Mouse (Mus musculus): Measurements from ENCODE around the gene Snrnp27. TPM values are rescaled to one million over a fixed set of nuclear protein-coding genes. Genes with fewer than 3 reads are reported as not detected.

Snrnp27 gene
- polyA plus RNA-seq, 1 experiment from 2014 or later, result 120 TPM

- no peaks in the 10 kb centered on the region for H3K27me3 ChIP-seq (replicated peaks)
- H3K36me3 ChIP-seq, result peaks cover 28% of the 10 kb centered on the region
- no peaks in the 10 kb centered on the region for H3K9me3 ChIP-seq
- H3K27ac ChIP-seq, result no peak overlapping the region
- peaks cover 6% of the 10 kb centered on the region for H3K4me1 ChIP-seq
- ATAC-seq (ENCODE audit: low FRiP score, low read depth), result no peak
- H3K9ac ChIP-seq, result no peak overlapping the region
- no peak overlapping the region for H3K4me3 ChIP-seq
- no peak overlapping the region for H3K4me2 ChIP-seq (replicated peaks)
- 77% methylated on average over 1 of the region's 1 CpGs for WGBS
Measured at GRCm38 (mm10) chr6:86686971-86687370, 2.6 kb upstream of the Snrnp27 start.

DNA sequence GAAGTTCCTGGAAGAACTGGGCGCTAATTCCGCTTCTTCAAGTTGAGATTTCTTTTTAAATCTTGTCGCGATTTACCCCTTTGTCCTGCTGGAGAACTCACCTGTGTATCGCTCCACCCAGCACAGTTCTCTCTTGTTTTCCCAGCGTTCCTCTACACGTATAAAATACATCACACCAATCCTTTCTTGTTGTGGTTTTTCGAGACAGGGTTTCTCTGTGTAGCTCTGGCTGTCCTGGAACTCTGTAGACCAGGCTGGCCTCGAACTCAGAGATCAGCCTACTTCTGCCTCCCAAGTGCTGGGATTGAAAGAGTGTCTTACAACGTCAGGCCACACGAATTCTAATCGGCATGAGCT, 311 bp upstream of the Snrnp27 start:
- Histone ChIP-seq H3K4me1 (peaks cover 6% of the 10 kb centered on the region), H3K36me3 (peaks cover 27% of the 10 kb centered on the region), H3K4me3 (peak overlapping the region; percentile 85), H3K9me3 (no peaks in the 10 kb centered on the region), H3K27ac (no peak overlapping the region), H3K27me3 (replicated peaks) (no peaks in the 10 kb centered on the region), H3K9ac (peak overlapping the region; percentile 91; the same call in 1 of the 2 replicates), H3K4me2 (replicated peaks) (peak overlapping the region; percentile 73)
- ATAC-seq (ENCODE audit: low FRiP score, low read depth), result 0 out of 2 replicates have a peak, but pooled peaks have one; percentile 29
- 36% methylated on average over 12 of the region's 12 CpGs for WGBS

GRCm38 (mm10) chr6:86681289-86681688, 3.0 kb downstream of the Snrnp27 start:
- H3K4me2 ChIP-seq (replicated peaks), result no peak overlapping the region
- H3K27me3 ChIP-seq (replicated peaks), result no peaks in the 10 kb centered on the region
- peaks cover 6% of the 10 kb centered on the region for H3K4me1 ChIP-seq
- WGBS, result 94% methylated on average over 3 of the region's 3 CpGs
- no peak overlapping the region for H3K4me3 ChIP-seq
- H3K9me3 ChIP-seq, result no peaks in the 10 kb centered on the region
- H3K9ac ChIP-seq, result no peak overlapping the region
- no peak overlapping the region for H3K27ac ChIP-seq
- no peak for ATAC-seq (ENCODE audit: low FRiP score, low read depth)
- H3K36me3 ChIP-seq, result peaks cover 55% of the 10 kb centered on the region

DNA sequence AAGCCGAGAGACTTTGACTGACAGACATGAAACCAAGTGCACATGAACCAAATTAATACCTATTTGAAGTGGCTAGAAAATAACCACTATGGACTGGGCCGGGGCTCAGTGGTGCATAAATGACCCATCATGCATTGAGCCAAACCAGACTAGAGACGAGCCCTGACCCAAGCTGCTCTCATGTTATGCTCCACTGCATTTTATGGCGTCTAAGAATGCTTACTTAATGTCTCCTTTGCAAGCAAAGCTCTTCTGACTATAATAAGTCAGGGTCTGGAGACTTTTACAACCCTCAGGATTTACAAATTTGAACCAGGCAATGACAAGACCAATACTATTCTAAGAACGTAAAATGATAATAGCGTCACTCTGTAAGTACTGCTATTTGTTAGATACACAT, 6.0 kb downstream of the Snrnp27 start:
- H3K4me1 ChIP-seq, result peaks cover 2% of the 10 kb centered on the region; the same call in 1 of the 2 replicates
- no peak overlapping the region for H3K9ac ChIP-seq
- no peak overlapping the region for H3K4me3 ChIP-seq
- H3K27ac ChIP-seq, result no peak overlapping the region
- H3K9me3 ChIP-seq, result no peaks in the 10 kb centered on the region
- H3K36me3 ChIP-seq, result peaks cover 81% of the 10 kb centered on the region
- ATAC-seq (ENCODE audit: low FRiP score, low read depth), result no peak
- 43% methylated on average over 6 of the region's 6 CpGs for WGBS
- no peak overlapping the region for H3K4me2 ChIP-seq (replicated peaks)
- H3K27me3 ChIP-seq (replicated peaks), result no peaks in the 10 kb centered on the region

DNA sequence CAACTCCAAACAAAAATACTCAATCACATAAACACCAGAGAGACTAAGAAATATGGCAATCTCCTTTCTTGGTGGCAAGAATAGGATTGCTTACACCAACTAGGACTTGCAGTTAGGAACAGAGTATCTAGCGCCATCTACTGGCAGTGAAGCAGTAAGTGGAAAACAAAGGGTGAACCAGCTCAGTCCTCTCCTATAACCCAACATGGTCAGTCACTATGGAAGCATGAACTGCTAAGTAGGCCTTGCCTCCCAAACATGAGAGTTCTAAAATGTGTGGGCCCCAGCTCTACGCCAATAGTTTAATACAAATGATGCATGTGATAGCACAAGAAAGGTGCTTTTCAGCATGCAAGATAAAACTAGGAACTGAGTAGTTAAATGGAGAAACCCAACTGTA, 13.4 kb downstream of the Snrnp27 start:
- Histone ChIP-seq H3K36me3 (peaks cover 40% of the 10 kb centered on the region), H3K27ac (no peak overlapping the region), H3K9ac (no peak overlapping the region), H3K4me2 (replicated peaks) (no peak overlapping the region), H3K4me3 (no peak overlapping the region), H3K27me3 (replicated peaks) (no peaks in the 10 kb centered on the region), H3K9me3 (no peaks in the 10 kb centered on the region), H3K4me1 (peaks cover 24% of the 10 kb centered on the region)
- WGBS, result 11% methylated on average over 2 of the region's 2 CpGs
- ATAC-seq (ENCODE audit: low FRiP score, low read depth), result no peak

DNA sequence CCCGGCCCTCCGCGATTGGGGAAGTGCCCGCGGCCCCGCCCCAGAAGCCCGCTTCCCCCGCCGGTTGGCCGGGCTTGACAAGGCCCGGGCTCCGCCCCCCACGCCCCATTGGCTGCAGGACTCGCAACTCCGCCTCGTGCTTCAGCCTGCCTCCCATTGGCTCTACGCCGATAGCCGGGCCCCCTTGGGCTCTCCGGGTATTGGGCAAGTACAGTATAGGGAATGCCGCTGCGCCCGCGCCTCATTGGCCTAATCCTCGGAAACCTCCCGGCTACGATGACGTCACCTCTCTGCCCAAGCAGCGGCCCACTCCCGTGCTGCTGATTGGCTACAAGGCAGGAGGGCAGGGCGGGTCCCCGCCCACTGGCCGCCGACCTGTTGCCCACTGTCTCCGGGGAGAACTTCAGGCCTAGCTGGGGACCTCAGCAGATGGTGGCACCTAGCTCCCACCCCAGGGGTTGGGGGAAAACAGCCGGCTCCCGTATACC, 15.0 kb downstream of the Snrnp27 start:
- Histone ChIP-seq H3K4me3 (peak overlapping the region; percentile 99), H3K9ac (0 out of 2 replicates have a peak overlapping the region, but pooled peaks have one; percentile 29), H3K27ac (no peak overlapping the region), H3K4me2 (replicated peaks) (peak overlapping the region; percentile 94), H3K27me3 (replicated peaks) (no peaks in the 10 kb centered on the region), H3K4me1 (peaks cover 24% of the 10 kb centered on the region), H3K36me3 (peaks cover 25% of the 10 kb centered on the region), H3K9me3 (no peaks in the 10 kb centered on the region)
- WGBS, result 1% methylated on average over 34 of the region's 37 CpGs
- peak; percentile 100 for ATAC-seq (ENCODE audit: low FRiP score, low read depth)

GRCm38 (mm10) chr6:86668580-86669239, 15.6 kb downstream of the Snrnp27 start, which contains the start of gene Mxd1:
Gene Mxd1, minus strand, starts transcription at chr6:86669161.
- peak; percentile 14; the same call in 1 of the 2 replicates for ATAC-seq (ENCODE audit: low FRiP score, low read depth)
- H3K27me3 ChIP-seq (replicated peaks), result no peaks in the 10 kb centered on the region
- H3K36me3 ChIP-seq, result peaks cover 25% of the 10 kb centered on the region
- peak within 1 kb of the TSS; percentile 94 for H3K4me2 ChIP-seq (replicated peaks)
- no peaks in the 10 kb centered on the region for H3K9me3 ChIP-seq
- H3K4me3 ChIP-seq, result peak within 1 kb of the TSS; percentile 99
- H3K4me1 ChIP-seq, result peaks cover 24% of the 10 kb centered on the region
- under 1% methylated on average over 72 of the region's 76 CpGs for WGBS
- peak within 1 kb of the TSS; percentile 86 for H3K9ac ChIP-seq
- H3K27ac ChIP-seq, result peak within 1 kb of the TSS; percentile 74; the same call in 1 of the 2 replicates

DNA sequence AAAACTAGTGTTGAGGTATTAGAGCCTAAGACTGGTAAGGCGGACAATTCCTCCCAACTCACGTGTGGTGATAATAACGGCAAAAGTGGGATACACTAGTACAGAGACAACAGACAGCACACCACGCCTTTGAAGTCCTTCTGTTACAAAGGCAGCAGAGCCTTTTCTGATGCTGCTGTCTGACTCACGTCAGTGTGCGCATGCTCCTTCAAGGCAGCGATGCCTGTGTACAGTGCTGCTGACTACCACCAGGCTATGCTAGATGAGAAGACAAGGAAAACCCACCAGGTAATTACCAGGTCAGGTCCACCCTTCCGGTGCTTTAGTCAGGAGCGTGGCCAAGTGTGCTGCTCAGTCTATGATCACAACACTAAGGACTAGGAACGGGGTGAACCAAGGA, 17.3 kb downstream of the Snrnp27 start:
- peaks cover 20% of the 10 kb centered on the region for H3K36me3 ChIP-seq
- H3K4me2 ChIP-seq (replicated peaks), result peak overlapping the region; percentile 94
- H3K27me3 ChIP-seq (replicated peaks), result no peaks in the 10 kb centered on the region
- no peaks in the 10 kb centered on the region for H3K9me3 ChIP-seq
- H3K27ac ChIP-seq, result no peak overlapping the region
- no peak overlapping the region for H3K9ac ChIP-seq
- H3K4me3 ChIP-seq, result no peak overlapping the region
- 93% methylated on average over 10 of the region's 10 CpGs for WGBS
- ATAC-seq (ENCODE audit: low FRiP score, low read depth), result no peak
- peaks cover 24% of the 10 kb centered on the region for H3K4me1 ChIP-seq

- Histone ChIP-seq H3K27me3 (replicated peaks) (no peaks in the 10 kb centered on the region), H3K4me2 (replicated peaks) (no peak overlapping the region), H3K4me1 (peaks cover 24% of the 10 kb centered on the region), H3K4me3 (no peak overlapping the region), H3K36me3 (peaks cover 30% of the 10 kb centered on the region), H3K9me3 (no peaks in the 10 kb centered on the region), H3K9ac (no peak overlapping the region), H3K27ac (no peak overlapping the region)
- ATAC-seq (ENCODE audit: low FRiP score, low read depth), result no peak
- 88% methylated on average over 17 of the region's 17 CpGs for WGBS
Measured at GRCm38 (mm10) chr6:86665560-86666307, 18.6 kb downstream of the Snrnp27 start.

DNA sequence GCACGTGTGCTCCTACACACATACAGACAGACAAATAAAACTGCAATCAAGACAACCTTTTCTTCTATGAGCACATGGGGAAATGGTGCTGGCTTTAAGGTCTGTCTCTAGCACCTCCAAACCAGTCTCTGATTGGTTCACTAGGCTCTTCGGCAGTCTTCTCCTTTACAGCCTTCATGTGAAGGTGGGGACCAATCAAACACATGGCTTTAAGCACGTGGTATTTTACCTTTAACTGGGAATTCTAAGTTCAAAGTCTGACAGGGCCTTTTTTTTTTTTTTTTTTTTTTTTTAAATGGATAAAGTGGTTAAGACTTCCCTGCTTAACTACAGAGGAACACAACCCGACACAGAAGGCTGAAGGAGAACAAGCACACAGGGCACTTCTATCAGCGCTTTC, 19.2 kb downstream of the Snrnp27 start:
- Histone ChIP-seq H3K4me1 (peaks cover 24% of the 10 kb centered on the region), H3K27me3 (replicated peaks) (no peaks in the 10 kb centered on the region), H3K4me2 (replicated peaks) (no peak overlapping the region), H3K9me3 (no peaks in the 10 kb centered on the region), H3K9ac (no peak overlapping the region), H3K27ac (no peak overlapping the region), H3K36me3 (peaks cover 30% of the 10 kb centered on the region), H3K4me3 (no peak overlapping the region)
- no peak for ATAC-seq (ENCODE audit: low FRiP score, low read depth)
- WGBS, result 85% methylated on average over 5 of the region's 5 CpGs

DNA sequence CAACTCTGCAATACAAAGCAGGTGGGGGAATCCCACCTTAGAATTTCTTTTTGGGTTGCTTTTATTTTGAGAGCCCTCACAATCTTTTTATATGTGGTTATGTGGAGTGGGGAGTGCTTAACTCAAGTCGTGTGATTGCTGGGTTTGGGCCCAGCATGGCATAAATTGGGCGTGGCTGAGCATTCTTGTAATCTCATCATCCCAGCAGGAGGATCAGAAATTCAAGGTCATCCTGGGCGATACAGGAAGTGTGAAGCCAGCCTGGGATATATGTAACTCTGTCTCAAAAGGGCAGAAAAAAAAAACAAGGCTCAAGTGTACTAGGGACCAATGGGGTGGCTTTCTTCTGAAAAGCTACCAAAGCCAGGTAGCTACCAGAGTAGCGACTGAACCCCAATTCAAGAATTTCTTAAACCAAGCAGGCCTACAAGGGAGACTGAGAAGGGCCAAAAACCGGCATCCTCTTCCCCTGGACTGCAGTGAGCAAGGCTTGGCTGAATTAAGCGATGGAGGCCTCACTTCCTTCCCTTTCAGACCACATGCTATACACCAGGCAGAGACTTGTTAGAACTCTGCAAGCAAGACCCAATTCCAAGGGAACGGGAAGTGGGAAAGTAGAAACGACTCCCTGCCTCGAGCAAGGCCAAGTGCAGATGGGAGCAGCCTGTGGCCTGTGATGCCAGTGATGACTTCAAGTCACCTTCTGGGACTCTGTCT, 24.0 kb downstream of the Snrnp27 start:
- WGBS, result 79% methylated on average over 9 of the region's 9 CpGs
- no peak overlapping the region for H3K4me3 ChIP-seq
- H3K9ac ChIP-seq, result no peak overlapping the region
- no peak overlapping the region for H3K4me2 ChIP-seq (replicated peaks)
- H3K9me3 ChIP-seq, result no peaks in the 10 kb centered on the region
- H3K36me3 ChIP-seq, result peaks cover 46% of the 10 kb centered on the region
- no peak overlapping the region for H3K27ac ChIP-seq
- H3K27me3 ChIP-seq (replicated peaks), result no peaks in the 10 kb centered on the region
- no peak for ATAC-seq (ENCODE audit: low FRiP score, low read depth)
- H3K4me1 ChIP-seq, result no peaks in the 10 kb centered on the region

DNA sequence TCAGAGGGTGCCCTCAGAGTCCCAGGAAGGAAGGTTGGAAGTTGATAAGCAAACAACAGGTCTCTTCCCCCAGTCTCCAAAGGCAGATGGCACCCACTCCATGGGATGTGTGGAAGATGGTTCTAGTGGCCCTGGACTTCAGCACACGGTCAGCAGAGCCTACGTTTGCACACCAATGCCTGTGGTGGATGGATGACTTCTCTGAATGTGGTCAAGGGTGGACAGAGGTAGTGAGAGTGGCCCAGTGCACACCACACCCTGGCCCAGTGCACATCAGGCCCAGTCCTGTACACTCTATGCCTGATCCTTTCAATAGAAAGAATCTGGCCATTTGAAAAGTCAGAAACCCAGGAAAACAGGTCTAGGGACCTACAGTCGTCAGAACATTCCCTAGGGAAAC, 25.8 kb downstream of the Snrnp27 start:
- ATAC-seq (ENCODE audit: low FRiP score, low read depth), result no peak
- Histone ChIP-seq H3K9me3 (no peaks in the 10 kb centered on the region), H3K27me3 (replicated peaks) (no peaks in the 10 kb centered on the region), H3K9ac (no peak overlapping the region), H3K27ac (no peak overlapping the region), H3K4me3 (no peak overlapping the region), H3K4me2 (replicated peaks) (no peak overlapping the region), H3K36me3 (peaks cover 47% of the 10 kb centered on the region), H3K4me1 (no peaks in the 10 kb centered on the region)
- 89% methylated on average over 3 of the region's 3 CpGs for WGBS
